Mouse (Mus musculus) layer of hippocampus, adult 9-11 months (tissue): ENCODE measurements at regions not wholly inside any gene's neighbourhood (a gene's known extent, or its start where the extent isn't known, plus 50 kb on each side); places are given as distances from the start of the nearest gene placed in this dataset.
"Not testable (repeated sequence)": the region's sequence is repeated elsewhere in the genome, so short reads cannot be mapped to it uniquely, and the experiment has no call there.

Experiments
- DNase-seq: peaks from one replicate; pipeline ENCODE4 v3.0.0; 2022

DNA sequence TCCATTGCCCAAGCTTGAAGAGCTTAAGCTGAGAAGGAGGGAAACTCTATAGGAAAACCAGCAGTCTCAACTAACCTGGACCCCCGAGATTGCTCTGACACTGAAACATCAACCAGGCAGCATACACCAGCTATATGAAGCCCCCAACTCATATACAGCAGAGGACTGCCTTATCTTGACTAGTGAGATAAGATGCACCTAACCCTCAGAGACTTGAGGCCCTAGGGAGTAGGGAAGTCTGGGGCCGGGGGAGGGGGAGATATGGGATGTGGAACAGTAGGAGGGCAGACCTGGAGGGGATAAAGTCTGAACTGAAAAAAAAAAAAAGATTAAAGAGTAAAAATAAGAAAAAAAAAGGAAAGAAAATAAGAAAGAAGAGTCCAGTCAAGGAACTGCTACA is 540.5 kb upstream of the Pkdcc start:
- DNase-seq = no peak

DNA sequence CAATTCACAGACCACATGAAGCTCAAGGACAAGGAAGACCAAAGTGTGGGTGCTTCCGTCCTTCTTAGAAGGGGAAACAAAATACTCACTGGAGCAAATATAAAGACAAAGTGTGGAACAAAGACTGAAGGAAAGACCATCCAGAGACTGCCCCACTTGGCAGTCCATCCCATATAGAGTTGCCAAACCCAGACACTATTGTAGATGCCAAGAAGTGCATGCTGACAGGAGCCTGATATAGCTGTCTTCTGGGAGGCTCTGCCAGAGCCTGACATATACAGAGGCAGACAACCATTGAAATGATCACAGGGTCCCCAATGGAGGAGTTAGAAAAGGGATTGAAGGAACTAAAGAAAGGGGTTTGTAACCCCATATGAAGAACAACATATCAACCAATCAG is 548.5 kb upstream of the Pkdcc start:
- DNase-seq = not testable (repeated sequence)

DNA sequence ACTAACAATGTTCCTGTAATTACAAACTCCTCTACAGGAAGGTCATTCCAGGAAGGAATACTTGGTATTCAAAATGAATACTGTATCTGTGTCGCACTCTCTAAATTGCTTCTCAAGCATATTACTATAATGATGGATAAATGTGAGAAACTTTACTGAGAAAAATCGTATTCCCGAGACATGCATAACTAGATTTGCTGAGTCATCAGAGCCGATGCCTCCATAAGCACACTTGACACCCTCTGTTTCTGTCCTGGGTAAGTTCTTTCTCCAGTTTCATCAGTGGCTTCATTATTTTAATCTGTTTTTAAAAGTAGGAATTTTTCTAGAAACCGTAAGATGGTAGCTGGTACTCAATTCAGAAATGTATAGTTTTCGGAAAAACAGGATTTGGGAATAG is 550.7 kb upstream of the Pkdcc start:
- no peak for DNase-seq

DNA sequence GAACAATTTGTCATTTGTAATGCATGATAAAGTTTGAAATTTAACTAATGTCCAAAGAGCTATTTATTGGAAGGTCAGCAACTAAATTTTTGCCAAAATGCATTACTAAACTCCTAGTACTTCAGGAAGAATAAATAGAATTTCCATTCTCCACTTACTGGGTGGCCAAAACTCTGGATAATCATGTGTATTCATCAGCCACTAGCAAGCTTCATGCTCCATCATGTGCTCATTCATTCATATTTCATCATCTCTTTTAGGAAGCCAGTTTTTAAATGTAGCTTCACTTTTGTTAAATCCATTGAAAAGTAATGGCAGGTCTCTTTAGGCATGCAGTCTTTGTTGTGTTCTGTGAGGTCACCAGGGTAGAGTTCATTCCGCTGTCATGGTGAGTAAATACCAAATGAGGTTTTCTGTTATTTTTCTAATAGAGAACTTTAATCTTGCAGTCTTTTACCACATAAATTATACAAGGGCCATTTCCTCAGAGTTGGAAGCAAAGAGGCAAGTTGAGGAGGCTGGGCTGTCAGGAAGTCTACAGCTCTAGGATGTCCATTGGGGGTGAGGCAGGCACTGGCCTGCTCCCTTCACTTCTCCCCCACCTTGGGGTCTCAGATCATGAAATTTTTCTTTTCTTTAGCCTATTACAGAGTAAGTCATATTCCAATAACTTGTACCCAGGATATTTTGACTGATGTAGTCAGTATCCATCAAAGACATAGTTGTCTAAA is 578.5 kb upstream of the Pkdcc start:
- no peak for DNase-seq

DNA sequence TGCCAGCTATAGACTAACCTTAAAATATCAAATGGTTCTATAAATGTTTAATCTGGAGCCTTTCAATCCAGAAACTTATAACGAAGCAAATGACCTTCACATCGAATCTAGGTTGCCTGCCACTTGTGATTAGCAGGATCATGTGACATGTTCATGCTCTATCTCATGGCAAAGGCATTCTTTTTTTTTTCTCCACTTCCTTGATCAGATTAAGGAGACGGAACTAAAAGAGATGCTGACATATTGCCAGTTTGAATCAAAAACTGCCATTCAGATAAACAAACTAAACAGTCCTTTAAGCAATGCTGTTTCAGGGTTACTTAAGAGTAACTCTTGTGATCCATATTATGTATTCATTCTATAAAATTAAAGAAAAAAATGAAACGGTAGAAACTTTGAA is 579.2 kb upstream of the Pkdcc start:
- DNase-seq = no peak

DNA sequence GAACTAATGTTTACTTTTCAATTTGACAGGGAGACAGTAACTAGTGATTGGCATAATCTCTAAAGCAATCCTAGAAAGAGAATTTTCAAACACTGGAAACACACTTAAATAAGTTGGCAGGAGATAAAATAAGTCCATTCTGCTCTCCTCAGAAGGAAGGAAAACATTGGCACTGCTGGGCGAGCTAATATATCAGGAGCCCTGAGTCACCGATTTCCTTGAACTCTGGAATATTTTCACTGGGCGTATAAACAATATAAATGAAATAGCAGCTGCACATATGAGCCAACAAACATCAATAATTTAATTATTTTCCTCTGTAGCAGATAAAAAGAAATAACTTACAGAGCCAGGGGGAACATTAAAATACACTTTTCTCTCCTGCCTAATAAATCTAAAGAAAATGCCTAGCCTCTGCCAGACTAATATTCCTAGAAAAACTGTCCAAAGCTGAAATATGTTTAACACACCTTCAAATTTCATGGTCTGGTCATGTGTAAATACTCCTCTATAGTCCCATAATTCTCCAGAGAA is 608.4 kb upstream of the Pkdcc start:
- DNase-seq = no peak

DNA sequence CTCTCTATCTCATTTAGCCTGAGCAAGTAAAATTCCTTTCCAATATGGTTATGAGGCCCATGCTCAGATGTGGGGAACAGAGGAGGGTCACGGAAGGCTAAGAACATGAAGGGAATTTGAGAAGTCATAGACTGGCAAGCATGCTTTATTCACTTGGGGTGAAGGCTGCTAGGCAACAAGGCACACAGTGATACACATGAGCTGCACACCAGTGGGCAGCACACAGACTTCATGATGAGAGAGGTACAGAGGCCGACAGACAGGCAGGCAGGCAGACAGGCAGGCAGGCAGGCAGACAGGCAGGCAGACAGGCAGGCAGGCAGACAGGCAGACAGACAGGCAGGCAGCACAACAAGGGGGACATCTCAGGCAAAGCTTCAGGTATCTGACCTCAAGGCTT is 631.3 kb upstream of the Pkdcc start:
- no peak for DNase-seq

DNA sequence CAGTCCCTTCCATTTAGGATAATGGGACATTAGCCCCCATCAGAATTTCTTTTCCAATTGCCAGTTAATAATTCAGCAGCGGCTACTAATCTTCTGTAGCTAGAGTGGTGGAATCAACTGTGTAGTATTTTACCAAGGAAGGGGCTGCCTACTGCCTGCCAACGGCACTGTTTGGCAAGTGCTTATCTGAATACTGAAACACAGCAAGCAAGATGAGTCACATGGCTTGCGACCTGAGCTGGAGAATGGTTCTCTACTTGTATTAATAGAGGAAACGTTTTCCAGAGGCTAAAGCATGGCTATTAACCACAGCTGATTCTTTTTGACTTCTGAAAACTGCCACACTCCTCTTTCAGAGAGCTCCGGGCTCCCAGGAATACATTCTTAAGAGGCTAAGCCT is 681.6 kb upstream of the Pkdcc start:
- DNase-seq = no peak

DNA sequence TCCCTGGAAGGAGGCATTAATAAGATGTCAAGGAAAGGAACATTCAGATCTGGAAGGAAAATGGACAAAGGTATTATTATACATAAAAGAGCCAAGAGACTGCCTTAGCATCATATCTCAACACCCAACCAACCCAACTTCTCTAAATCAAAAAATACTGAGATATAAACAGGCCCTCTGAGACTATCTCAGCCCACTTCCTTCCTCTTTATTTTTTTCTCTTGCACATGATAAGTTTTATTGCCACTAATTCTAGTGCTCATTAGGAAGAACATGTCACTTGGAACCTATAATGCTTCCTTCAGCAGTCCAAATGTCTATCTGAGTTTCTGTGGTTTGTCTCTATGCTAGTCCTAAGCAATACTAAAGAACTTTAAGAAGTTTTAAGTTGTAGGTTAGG is 697.0 kb upstream of the Pkdcc start:
- no peak for DNase-seq

DNA sequence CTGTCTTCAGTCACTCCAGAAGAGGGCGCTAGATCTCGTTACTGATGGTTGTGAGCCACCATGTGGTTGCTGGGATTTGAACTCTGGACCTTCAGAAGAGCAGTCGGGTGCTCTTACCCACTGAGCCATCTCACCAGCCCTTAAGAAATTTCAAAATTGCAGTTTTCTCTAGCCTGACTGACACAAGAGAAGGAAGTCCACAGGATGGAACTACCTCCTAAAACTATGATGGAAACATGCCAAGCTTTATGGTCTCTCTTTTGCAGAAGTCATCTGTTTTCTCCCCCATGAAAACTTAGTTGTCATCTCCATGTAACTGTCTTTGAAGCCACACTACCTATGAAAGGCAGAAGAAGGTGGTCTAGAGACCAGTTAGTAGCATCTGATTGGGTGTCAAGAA is 698.2 kb upstream of the Pkdcc start:
- DNase-seq = no peak

DNA sequence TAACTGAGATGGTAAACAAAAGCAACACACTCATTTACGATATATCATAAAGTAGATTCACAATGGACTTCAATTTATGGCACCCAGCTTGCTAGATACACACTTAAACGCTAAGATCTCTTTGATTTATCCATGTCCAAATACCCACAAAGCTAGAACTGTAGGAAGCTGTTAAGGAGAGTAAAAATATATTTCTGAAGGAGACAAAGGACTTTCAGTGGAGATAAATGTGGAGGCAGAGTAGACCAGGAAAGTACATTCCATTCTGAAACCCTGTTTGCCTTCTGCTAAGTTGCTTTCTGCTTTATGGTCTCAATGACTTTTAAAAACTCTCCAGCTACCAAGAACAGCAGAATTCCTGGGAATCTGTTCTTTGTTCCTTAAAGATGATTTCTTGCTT is 701.3 kb upstream of the Pkdcc start:
- DNase-seq = no peak

DNA sequence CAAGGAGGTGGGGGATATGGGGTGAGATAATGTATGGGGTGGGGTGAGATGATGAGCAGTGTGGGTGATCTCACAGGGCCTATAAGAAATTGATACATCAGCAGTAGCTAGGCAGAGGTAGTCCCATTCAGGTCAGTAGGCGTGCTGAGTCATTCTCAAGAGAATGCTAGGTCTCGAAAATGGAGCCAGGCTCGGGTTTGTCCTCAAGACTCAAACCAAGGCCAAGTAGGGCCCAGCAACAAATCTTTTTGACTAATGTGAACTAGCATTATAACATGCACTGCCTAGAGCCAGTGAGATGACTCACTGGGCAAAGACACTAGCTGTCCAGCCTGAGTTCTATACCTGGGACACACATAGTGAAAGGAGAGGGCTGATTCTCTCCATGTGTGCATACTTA is 710.8 kb upstream of the Pkdcc start:
- DNase-seq = no peak

DNA sequence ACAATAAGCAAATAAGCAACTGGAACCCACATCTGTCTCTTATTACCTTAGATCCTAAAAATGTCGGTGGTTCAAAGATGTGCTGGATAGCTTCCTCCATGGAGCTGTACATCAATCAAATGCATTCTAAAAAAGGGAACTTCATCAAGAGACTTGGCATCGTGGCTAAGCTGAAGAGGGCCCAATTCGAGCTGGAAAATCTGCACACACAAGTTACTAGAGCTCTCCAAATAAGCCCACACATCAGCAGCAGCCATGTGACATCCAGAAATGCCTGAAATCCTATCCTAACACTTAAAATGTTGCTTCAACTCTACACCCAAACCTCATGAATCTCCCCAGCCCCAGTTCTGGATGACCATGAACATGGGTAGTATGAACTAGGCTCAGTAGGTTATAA is 729.5 kb upstream of the Pkdcc start:
- no peak for DNase-seq

DNA sequence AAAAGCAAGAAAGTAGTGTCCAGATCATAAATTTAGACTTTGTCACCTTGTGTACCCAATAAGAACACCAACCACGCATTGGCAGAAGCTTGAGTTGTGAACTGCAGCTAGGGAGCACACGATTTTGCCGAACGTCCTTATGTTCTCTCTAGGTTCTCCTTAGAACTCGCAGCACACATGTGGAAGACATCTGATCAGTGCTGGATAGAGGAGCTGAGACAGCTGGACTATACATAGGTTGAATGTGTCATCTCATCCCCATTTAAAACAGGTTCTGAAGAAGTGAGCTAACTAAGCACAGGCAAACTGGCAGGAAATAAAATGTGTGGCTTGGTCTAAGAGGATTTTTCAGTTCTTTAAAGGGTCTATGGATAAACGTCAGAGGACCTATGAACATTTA is 730.5 kb upstream of the Pkdcc start:
- DNase-seq = no peak

DNA sequence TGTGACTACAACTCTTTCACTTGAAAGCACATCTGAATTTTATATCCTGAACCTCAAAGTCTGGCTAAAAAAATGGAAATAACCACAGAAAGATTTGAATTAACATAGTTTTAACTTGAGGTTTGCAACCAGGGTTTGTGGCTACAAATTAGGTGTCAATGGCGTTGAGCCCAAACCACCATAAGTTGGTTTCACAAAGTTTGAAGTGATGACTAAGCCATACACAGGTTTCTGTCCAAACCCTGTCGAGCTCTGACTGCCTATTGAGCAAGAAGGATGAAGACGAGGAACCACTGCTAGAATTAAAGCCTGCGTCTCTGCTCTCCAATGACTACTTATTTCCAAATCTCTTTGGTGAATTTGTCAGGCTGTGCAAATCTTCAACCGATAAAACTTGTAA is 719.8 kb upstream of the Slc8a1 start:
- DNase-seq = no peak

DNA sequence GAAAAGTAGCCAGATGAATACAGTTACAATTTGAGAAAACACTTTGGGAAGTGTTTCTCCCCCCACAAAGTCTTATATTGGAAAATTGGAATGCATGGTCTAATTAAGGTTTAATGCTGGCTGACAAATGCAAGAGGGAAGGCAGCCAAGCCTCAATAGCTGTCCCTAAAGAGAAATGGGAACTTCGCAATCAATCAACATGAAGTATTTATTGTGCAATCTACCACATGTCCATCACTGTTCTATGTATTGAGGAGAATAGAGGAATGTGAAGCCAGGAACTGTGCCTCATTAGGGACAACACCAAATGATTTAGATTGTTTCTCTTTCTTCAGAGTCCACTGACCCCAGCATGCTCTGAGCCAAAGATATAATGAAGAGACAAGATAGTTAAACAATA is 715.7 kb upstream of the Slc8a1 start:
- no peak for DNase-seq

DNA sequence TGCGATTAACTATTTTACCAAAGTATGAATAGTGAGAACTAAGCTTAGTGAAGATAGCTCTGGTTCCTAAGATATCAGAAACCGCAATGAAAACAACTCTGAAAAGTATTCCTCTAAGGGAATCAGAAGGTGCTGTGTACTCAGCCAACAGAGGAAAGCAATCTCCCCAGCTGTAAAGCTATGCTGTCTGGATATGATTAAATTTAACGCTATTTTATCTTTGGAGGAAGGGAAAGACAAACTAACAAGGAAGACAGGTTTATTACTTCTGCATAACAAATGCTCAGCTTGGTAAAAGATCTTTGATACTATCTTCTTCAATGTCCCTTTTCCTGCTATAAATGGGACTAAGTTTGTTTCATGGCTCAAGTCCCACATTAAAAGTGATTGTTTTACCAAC is 700.9 kb upstream of the Slc8a1 start:
- DNase-seq = no peak

DNA sequence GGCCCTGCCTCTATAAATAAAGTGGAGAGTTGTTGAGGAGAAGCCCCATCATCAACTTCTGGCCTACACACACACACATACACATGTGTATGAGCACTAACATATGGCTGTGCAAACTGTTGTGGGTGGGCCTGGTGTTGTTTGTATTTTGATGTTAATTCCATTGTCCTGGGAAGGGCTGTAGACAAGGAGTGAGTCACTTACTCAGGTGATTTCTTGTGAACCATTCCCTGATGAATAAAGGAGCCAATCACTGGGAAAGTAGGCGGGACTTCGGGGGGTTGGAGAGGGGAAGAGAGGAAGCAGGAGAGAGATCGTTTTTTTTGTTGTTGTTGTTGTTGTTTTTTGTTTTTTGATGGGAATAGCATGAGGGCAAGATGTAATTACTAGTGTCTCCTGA is 699.0 kb upstream of the Slc8a1 start:
- DNase-seq = no peak

DNA sequence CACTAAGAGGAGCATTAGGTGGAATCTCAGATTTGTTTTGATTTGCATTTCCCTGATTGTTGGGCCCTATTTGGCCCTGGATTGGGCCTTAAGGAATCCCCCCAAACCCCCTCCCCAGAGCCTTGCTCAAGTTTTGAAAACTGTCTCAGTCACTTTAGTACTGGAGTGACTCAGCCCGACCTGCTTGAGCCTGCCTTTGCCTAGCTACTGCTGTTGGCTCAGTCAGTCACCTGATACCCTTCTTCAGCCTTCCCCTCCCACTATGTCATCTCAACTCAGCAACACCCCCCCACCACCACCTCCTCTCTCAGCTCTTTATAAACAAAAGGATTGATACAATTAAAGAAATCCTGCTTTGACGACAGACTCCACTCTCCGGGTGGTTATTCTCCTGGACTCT is 694.5 kb upstream of the Slc8a1 start:
- DNase-seq = no peak

DNA sequence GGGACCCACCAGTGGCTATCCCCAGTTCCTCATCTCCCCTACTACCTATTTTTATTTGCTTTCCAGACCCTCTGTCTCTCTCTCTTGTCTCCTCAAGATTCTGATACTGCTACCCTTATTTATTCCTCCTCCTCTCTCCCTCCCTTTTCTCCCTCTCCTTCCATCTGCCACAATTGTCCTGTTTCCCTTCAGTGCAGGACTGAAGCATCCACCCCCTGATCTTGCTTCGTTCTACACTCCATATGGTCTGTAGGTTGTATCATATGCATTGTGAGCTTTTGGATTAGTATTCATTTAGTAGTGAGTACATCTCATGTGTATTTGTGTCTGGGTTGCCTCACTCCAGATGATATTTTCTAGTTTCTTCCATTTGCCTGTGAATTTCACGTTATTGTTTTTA is 670.1 kb upstream of the Slc8a1 start:
- peak; percentile 2 for DNase-seq

DNA sequence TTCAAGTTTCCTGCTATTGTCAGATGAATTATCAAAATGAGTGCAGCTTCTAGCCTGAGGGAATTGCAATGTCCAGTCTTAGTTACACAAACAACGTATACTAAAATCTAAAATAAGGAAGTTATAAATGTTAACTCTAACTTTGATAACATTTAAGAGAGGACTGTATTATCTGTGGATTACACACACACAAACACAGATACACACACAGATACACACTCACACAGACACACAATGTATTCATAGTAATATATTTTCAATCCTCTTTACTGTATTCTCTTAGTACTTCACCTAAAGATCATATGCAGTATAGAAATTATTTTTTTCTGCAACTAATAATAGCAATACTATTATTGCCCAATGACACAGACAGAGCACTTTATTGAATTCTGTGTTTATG is 661.2 kb upstream of the Slc8a1 start:
- no peak for DNase-seq

DNA sequence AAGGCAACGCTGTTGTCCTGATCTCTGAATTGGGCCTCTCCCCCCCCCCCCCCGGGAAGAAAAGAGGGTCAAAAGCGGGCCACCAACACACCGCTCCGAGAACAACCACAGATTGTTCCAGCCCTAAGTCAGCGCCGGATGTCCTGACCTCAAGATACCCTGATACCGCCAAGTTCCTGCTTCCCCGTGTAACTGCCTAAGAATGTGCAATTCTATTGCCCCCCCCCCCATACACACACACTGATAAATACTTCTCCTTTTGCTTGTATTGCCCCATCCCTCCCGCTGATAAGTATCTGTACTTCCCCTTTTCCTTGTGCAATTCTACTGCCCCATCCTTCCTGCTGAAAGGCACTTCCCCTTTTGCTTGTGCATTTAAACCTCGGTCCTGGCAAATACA is 641.2 kb upstream of the Slc8a1 start:
- DNase-seq = not testable (repeated sequence)

DNA sequence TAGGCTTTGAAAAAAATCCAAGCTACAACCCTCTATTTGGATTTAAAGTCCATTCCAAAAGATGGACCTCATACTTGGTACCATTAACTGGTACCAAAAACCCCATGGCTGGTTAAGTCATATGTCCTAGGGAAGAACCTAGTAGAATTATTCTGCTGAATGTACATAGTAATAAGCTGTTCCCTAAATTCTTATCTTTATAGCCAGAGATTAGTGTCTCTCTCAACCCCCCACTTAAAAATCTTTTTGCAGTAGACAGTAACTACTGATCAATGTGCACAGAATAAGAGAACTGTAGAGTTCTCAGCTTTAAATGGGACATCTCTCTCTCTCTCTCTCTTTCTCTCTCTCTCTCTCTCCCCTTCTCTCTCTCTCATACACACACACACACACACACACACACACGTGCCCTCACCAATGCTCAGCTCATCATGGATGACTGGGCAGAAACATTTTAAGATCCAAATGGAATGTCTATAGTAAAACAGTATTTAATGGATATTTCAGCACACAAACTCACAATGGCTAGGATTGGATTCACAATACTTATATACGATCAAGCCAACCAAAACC is 640.2 kb upstream of the Slc8a1 start:
- DNase-seq = no peak

DNA sequence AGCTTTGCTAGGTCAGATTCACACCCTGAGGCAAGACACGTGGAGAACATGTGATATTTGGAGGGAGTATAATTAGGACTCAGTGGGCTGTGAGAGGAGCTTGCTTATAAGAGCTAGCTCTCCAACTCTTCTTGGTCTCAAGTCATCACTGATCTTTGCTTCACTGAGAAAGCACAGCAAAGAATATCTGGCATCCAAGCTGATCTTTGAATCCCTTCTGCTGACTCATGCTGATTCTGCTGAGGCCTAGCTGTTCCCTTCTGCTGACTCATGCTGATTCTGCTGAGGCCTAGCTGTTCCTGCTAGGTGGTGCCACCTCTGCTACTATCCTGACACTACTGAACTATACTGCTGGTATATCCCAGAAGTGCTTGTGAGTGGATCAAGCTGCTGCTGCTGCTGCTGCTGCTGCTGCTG is 639.0 kb upstream of the Slc8a1 start:
- no peak for DNase-seq

DNA sequence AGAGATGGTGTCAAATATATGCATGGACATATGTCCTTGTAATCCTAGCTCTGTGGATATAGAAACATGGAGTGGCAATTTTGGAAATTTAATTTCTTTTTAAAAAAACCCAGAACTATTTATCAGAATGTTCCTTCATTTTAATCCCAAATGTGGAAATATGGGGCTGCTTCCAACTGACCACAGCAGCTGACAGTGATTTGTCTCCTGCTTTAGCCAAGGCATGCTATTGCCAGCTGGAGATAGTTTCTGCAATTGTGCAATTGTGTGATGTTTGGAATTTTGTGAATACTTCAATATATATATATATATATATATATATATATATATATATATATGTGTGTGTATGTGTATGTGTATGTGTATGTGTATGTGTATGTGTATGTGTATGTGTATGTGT is 629.7 kb upstream of the Slc8a1 start:
- no peak for DNase-seq
